Mouse (Mus musculus) testis, adult 2 months (tissue): ENCODE measurements around the gene Chil1.

Experiments
- CTCF ChIP-seq: fragments of 200-500 bp; IDR thresholded peaks from 2 replicates; pipeline ENCODE4 v1.5.1; 2012; ENCODE audit warnings: low read depth, mild to moderate bottlenecking, inconsistent platforms, low read length, moderate library complexity; ENCODE audit not compliant: control insufficient read depth, insufficient read depth, insufficient replicate concordance
- POLR2A ChIP-seq: fragments of 200-500 bp; IDR thresholded peaks from 2 replicates; pipeline ENCODE4 v1.6.1; 2012; ENCODE audit warnings: low read depth, mild to moderate bottlenecking, inconsistent platforms, low read length, moderate library complexity; ENCODE audit not compliant: control insufficient read depth

DNA sequence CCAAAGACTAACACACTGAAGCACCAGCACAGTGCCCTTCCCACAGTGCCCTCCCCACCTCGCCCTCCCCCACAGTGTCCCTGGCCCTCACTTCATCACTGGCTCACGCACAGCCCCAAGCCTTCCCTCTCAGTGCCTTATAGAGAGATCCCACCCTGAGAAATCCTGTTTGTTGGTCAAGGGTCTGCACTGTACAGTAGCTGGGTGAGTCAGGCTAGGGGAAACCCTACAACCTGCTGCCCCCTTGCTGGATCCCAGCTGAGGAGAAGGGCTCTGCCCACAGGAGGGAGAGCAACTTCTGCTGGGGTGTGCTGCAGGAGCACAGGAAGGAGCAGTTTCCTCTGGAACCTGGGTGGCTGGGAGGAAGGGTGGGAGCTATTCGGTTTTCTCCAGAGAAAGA is 54.2 kb downstream of the Chil1 start:
- no peak for TF ChIP-seq CTCF
- no peak for TF ChIP-seq POLR2A
